Mouse (Mus musculus) adrenal gland, postnatal 10 days (tissue): ENCODE data around the gene Pknox2. TPM values are rescaled to one million over a fixed set of nuclear protein-coding genes. Genes with fewer than 3 reads are reported as not detected.
A peak's percentile ranks its signal among the peaks of the same experiment; 100 is the strongest.

ENCODE experiments used
- DNase-seq: peaks from one replicate; pipeline ENCODE4 v3.0.0; 2021; ENCODE audit warnings: mixed read lengths
- total RNA-seq, 2 experiments: library from RNA; stranded (reverse); gene quantifications; 2 replicates each; pipeline ENCODE4 v1.2.3; 2021

Gene Pknox2
- total RNA-seq, 2 experiments from 2014 or later: 3.3 to 6.3 TPM

- no peak for DNase-seq
Observed at GRCm38 (mm10) chr9:37051669-37052068, 95.5 kb downstream of the Pknox2 start.

DNA sequence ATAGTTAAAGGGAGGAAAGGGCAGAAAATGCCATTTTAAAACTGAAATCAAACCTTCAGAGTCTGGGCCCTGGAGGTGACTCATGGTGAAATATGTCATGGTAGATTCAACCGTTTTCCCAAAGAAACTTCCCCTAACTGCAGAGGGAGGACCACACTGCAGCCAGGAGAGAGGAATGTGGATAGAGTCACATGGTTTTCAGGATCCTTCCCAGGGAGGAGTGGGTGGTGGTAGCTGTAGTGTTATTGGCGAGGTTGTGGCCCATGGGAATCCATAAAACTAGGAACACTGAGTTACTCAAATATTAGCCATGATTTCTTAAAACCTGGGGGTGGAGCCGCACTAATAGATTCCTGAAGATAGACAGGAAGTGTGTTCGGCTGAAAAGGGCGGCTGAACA, 99.7 kb downstream of the Pknox2 start:
- DNase-seq: peak; percentile 41

GRCm38 (mm10) chr9:37045875-37046274, 101.3 kb downstream of the Pknox2 start:
- DNase-seq: no peak

GRCm38 (mm10) chr9:37044165-37044564, 103.0 kb downstream of the Pknox2 start:
- DNase-seq: no peak

- DNase-seq: no peak
Observed at GRCm38 (mm10) chr9:37038859-37039258, 108.3 kb downstream of the Pknox2 start.

DNA sequence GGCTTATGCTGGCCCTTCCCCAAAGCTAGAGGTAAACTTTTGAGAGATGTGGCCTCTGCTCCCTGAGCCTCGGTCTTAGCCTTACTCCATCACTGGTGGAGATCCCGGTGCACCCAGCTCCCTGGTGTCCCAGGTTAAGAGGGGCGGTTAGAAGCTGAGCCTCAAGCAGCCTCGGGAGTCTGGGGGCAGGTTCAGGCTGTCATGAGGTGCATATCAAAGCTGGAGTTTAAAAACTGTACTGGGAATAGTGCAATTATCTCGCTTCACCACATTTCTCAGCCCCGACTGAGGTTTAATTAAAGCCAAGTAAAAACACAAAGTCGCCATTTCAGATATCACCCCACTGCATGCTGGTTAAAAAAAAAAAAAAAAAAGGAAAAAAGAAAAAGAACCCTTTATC, 108.8 kb downstream of the Pknox2 start:
- no peak for DNase-seq

DNA sequence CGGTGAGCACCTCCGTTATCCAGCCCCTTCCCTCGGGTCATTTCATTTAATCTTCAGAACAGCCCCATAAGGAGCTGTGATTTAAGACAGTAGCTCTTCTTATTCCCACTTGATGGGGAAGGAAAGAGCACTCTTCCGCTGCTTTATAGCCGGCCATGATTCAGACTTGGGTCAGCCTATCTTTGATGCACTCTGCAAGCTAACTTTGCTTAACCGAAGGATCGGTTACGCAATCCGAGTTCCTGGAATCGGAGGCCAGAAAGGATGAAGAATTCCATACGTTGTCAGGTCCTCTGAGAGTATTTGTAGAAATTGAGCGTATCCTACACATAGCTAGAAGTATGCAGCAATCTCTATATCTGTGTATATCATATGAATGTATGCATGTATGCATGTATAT, 109.8 kb downstream of the Pknox2 start:
- no peak for DNase-seq

DNA sequence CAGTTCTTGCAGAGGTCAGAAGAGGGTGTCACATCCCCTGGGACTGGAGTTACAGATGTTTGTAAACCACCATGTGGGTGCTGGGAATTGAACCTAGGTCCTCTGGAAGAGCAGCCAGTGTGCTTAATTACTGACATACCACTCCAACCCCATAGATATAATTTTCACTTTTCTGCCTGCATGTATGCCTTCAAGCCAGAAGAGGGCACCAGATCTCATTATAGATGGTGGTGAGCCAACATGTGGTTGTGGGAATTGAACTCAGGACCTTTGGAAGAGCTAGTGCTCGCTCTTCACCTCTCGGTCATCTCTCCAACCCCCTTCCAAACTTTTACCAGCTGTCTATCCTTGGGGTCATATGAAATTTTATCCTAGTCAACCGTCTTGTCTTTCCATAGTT, 112.0 kb downstream of the Pknox2 start:
- no peak for DNase-seq

GRCm38 (mm10) chr9:37034316-37034715, 112.9 kb downstream of the Pknox2 start:
- no peak for DNase-seq

- DNase-seq: no peak
Observed at GRCm38 (mm10) chr9:37030347-37031213, 116.6 kb downstream of the Pknox2 start.

- DNase-seq: no peak
Observed at GRCm38 (mm10) chr9:37029811-37030346, 117.3 kb downstream of the Pknox2 start.

GRCm38 (mm10) chr9:37027825-37028575, 119.2 kb downstream of the Pknox2 start:
- DNase-seq: no peak

- no peak for DNase-seq
Observed at GRCm38 (mm10) chr9:37025913-37026312, 121.3 kb downstream of the Pknox2 start.

GRCm38 (mm10) chr9:37021586-37022230, 125.5 kb downstream of the Pknox2 start:
- no peak for DNase-seq

DNA sequence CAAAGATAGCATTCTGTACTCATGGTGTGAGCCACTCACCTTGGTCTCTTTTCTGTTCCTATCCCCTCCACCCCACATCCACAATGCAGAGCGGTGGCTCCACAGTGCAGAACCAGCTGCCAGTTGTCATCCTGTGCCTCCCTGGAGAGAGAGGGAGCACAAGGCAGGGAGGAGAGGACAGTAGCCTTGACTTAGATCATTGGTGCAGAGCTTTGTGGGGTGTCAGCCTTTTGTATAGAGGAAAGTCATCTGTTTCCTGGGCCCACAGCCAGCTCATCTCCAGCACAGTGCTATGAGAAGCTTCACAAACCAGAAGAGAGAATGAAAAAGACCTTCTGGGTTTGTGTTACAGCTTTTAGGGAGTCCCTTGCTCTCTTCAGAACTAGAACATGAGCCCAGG, 129.1 kb downstream of the Pknox2 start:
- DNase-seq: no peak

- no peak for DNase-seq
Observed at GRCm38 (mm10) chr9:37017169-37017568, 130.0 kb downstream of the Pknox2 start.

GRCm38 (mm10) chr9:37016165-37016564, 131.0 kb downstream of the Pknox2 start:
- DNase-seq: no peak

GRCm38 (mm10) chr9:37013565-37013964, 133.6 kb downstream of the Pknox2 start:
- DNase-seq: no peak

DNA sequence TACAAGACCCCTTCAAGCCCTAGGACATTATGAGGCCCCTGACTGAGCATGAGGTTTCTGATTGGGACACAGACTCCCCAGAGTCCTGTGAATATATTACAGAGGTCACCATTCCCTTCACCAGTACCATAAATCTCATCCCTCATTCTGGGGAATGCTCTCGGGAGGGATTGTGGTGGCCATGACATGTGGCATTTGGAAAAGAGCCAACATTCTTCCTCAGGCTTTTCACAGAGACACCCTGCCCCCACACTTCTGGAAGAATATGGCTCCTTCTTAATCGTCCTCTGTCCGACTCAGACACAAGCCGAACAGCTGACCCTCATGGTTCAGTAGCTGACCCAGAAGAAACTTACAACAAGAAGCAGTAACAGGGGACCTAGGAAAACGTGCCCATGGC, 139.1 kb downstream of the Pknox2 start:
- peak; percentile 15 for DNase-seq

- no peak for DNase-seq
Observed at GRCm38 (mm10) chr9:37004676-37005075, 142.5 kb downstream of the Pknox2 start.

GRCm38 (mm10) chr9:37001935-37002535, 145.2 kb downstream of the Pknox2 start:
- DNase-seq: no peak

DNA sequence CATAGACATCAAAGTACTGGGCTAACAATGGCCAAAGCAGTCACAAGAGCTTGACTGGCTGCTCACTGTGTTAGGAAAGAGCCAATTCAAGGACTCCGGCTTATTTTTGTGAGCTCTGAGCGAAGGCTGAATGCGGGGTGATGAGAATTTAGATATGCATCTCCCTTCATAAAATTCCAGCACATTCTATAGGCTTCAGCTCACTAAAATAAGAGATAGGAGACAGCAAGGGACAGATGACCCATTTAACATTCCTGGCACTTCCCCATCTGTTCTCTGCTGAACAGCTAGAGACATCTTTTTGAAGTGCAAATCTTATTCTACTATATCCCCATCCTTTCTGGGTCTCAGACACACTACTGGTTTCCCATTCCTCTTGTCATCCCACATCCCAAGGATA, 147.8 kb downstream of the Pknox2 start:
- DNase-seq: no peak
